Mouse (Mus musculus): Measurements from ENCODE around the gene Sh3pxd2a.
"Not testable (repeated sequence)": the region's sequence is repeated elsewhere in the genome, so short reads cannot be mapped to it uniquely, and the experiment has no call there.

The Sh3pxd2a gene

GRCm38 (mm10) chr19:47406524-47406923 is 57.7 kb downstream of the Sh3pxd2a start:
- no peak for DNase-seq (ENCODE audit: low spot score)

GRCm38 (mm10) chr19:47405548-47405947 is 58.7 kb downstream of the Sh3pxd2a start:
- no peak for DNase-seq (ENCODE audit: low spot score)

- no peak for DNase-seq (ENCODE audit: low spot score)
These were observed 60.5 kb downstream of the Sh3pxd2a start for GRCm38 (mm10) chr19:47403391-47404379.

- no peak for DNase-seq (ENCODE audit: low spot score)
These were observed 61.2 kb downstream of the Sh3pxd2a start for GRCm38 (mm10) chr19:47402976-47403375.

- no peak for DNase-seq (ENCODE audit: low spot score)
These were observed 61.7 kb downstream of the Sh3pxd2a start for GRCm38 (mm10) chr19:47402544-47402943.

- no peak for DNase-seq (ENCODE audit: low spot score)
These were observed 64.5 kb downstream of the Sh3pxd2a start for GRCm38 (mm10) chr19:47399709-47400108.

GRCm38 (mm10) chr19:47399029-47399428 is 65.2 kb downstream of the Sh3pxd2a start:
- no peak for DNase-seq (ENCODE audit: low spot score)

- DNase-seq (ENCODE audit: low spot score), result no peak
These were observed 66.1 kb downstream of the Sh3pxd2a start for GRCm38 (mm10) chr19:47397882-47398671.

- no peak for DNase-seq (ENCODE audit: low spot score)
These were observed 68.9 kb downstream of the Sh3pxd2a start for GRCm38 (mm10) chr19:47395338-47395737.

- not testable (repeated sequence) for DNase-seq (ENCODE audit: low spot score)
These were observed 69.4 kb downstream of the Sh3pxd2a start for GRCm38 (mm10) chr19:47394781-47395180.

GRCm38 (mm10) chr19:47390878-47391277 is 73.3 kb downstream of the Sh3pxd2a start:
- no peak for DNase-seq (ENCODE audit: low spot score)

GRCm38 (mm10) chr19:47387887-47388286 is 76.3 kb downstream of the Sh3pxd2a start:
- DNase-seq (ENCODE audit: low spot score), result no peak

GRCm38 (mm10) chr19:47387395-47387794 is 76.8 kb downstream of the Sh3pxd2a start:
- DNase-seq (ENCODE audit: low spot score), result no peak

GRCm38 (mm10) chr19:47385971-47386370 is 78.2 kb downstream of the Sh3pxd2a start:
- no peak for DNase-seq (ENCODE audit: low spot score)

- no peak for DNase-seq (ENCODE audit: low spot score)
These were observed 79.6 kb downstream of the Sh3pxd2a start for GRCm38 (mm10) chr19:47384639-47385038.

GRCm38 (mm10) chr19:47384036-47384435 is 80.2 kb downstream of the Sh3pxd2a start:
- DNase-seq (ENCODE audit: low spot score), result no peak

- DNase-seq (ENCODE audit: low spot score), result no peak
These were observed 81.9 kb downstream of the Sh3pxd2a start for GRCm38 (mm10) chr19:47382268-47382667.

GRCm38 (mm10) chr19:47381011-47381410 is 83.2 kb downstream of the Sh3pxd2a start:
- DNase-seq (ENCODE audit: low spot score), result no peak

GRCm38 (mm10) chr19:47379141-47379540 is 85.1 kb downstream of the Sh3pxd2a start:
- no peak for DNase-seq (ENCODE audit: low spot score)

GRCm38 (mm10) chr19:47374916-47375573 is 89.2 kb downstream of the Sh3pxd2a start:
- DNase-seq (ENCODE audit: low spot score), result no peak

- no peak for DNase-seq (ENCODE audit: low spot score)
These were observed 89.8 kb downstream of the Sh3pxd2a start for GRCm38 (mm10) chr19:47374440-47374839.

- DNase-seq (ENCODE audit: low spot score), result no peak
These were observed 92.2 kb downstream of the Sh3pxd2a start for GRCm38 (mm10) chr19:47372044-47372443.
